Mouse (Mus musculus) forelimb bud, embryonic 11.5 days (tissue): ENCODE measurements around the gene St6galnac3.

Experiments
- DNase-seq: peaks from one replicate; pipeline ENCODE4 v3.0.0-alpha.2; 2012; ENCODE audit warnings: low read depth, low spot score

St6galnac3 gene

DNA sequence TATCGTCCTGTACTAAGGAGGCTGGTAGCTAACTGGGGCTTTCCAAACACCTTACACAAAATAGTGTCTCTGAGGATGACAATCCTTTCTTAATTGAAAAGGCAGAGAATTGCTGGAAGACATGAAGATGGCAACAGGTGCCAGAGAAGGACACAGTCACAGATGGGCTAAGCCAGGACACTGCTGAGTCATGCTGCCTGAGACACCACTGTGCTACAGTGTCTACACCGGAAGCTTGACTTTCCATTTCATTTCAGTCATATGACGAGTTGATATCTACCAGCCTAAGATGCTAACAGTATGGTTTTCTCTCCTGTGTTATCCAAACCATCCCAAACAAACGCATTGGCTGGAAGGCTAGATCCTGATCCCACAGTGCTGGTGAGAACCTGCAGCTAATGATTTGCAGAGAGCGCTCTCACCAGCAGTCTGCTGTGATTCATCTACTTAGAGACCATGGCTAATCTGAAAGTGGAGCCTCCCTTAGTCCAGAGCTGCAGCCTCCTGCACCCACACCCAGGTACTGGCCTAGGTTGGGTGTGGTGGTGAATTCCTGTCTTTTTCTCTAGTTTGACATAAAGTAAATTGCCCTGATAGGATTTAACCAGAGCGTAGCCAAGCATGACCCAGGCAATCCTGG lies 433.4 kb downstream of the St6galnac3 start:
- no peak for DNase-seq

GRCm38 (mm10) chr3:153289971-153290370 lies 435.0 kb downstream of the St6galnac3 start:
- no peak for DNase-seq

GRCm38 (mm10) chr3:153287564-153287963 lies 437.4 kb downstream of the St6galnac3 start:
- no peak for DNase-seq

GRCm38 (mm10) chr3:153287081-153287480 lies 437.9 kb downstream of the St6galnac3 start:
- DNase-seq = no peak

DNA sequence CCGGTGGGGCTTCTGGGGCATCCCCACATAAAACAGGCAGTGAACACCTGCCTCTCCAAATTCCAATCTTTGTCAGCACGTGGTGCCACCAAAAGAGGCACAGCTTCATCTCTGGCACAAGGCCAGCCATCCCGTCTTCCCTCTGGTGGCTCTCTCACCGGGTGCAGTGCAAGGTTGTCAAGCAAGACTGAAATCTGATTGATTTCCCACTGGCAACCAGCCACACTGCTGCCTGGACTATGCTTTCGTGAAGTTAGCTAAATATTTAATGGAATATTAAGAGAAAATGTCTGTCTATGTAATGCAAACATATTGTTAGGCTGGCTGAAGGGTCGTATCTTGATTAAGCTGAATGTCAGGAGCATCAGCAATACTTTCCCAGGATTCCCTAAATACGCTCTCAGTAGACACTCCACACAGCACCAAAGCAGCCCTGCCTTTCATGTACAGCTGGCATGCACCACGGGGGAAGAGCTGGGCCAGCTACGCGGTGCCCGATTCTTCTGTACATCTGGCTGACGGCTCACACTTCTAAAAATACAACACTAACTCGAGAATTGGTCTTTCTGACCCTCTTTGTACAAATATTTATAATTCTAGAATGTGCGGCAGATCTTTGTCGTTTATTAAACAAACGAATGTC lies 442.7 kb downstream of the St6galnac3 start:
- no peak for DNase-seq

DNA sequence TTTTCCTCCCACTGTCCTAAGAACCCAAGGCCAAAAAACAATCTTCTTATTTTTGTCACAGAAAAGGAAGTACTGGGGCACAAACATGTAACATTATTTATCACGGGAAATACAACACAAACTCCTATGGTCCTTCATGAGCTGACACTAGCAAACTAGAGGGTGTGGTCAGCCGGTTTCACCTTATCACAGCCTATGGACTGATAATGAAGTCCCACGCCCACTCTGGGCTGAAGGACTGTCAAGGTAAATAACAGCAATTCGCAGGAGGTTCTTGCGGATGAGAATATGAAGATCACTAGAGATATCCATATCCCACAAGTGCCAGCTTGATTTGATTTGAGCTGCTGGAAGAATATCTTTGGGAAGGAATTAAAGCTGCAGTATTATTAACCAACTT lies 446.7 kb downstream of the St6galnac3 start:
- no peak for DNase-seq

DNA sequence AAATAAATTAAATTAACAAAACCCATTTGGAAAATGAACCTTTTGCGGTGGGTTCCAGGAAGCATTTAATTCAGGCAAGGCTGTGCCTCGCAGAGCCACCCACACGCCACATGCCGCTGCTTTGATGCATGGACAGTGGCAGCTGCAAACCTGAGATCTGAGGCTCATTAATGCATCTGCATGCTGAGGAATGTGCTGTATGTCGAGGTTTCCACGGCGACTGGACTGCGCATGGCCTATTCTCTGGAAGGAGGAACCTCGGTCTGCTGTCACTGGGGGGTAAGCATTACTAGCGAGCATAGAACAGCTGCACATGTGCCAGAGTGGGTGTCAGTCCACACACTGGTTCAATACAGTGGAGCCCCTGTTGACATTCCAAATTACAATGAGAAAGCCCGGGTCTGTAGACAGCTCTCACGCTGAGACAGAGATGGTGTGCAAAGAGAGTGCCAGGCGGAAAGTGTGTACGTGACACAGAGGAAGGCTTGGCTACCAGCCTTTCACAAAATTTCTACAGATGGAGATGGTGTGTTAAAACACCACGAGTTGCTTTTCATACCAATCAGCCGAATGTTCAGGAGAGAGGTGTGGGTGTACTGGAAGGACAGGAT lies 447.5 kb downstream of the St6galnac3 start:
- DNase-seq = peak; percentile 62

DNA sequence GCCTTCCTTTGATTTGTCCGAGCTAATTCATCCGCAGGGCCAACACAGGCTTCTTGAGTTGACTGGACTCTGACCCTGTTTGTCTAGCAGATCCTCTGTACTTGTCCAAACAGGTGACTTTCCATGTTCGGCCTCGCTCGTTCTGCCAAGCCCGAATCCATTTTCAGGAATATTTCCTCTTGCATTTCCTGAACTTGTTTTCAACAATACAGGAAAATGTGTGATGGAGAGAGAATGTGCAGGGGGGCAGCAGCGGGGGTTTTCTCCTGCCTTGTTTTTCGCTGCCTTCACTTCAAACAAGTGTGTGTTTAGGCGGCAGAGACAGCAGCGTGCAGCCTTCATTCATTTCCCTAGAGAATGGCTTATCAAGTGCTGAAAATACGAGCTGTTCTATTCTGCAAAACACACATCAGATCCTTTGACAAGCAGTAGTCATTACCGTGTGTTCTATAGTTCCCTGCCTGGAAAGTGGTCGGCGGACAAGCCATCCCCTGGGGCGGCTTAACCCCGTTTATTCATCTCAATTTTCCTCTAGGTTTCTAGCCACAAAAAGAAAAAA lies 448.1 kb downstream of the St6galnac3 start:
- DNase-seq = no peak

GRCm38 (mm10) chr3:153276101-153276829 lies 448.7 kb downstream of the St6galnac3 start:
- no peak for DNase-seq

DNA sequence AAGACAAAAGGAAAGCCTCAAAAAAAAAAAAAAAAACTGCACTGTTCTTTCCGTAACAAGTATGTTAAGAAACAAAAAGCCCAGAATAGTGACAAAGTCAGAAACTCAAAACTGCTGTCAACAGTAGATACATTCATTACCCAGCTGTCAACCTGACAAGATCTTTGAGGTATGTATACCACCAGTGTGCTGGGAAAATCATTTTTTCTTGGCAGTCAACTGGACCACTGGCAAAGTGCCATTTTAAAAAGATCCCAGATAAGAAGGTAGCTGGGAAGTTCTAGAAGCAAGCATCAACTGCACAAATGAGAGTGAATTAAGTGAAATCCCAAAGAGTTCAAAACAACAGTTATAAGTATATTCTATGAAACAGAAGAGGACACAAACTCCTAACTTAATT lies 452.7 kb downstream of the St6galnac3 start:
- no peak for DNase-seq

GRCm38 (mm10) chr3:153267397-153267796 lies 457.6 kb downstream of the St6galnac3 start:
- DNase-seq = no peak

GRCm38 (mm10) chr3:153261985-153262384 lies 463.0 kb downstream of the St6galnac3 start:
- DNase-seq = no peak

DNA sequence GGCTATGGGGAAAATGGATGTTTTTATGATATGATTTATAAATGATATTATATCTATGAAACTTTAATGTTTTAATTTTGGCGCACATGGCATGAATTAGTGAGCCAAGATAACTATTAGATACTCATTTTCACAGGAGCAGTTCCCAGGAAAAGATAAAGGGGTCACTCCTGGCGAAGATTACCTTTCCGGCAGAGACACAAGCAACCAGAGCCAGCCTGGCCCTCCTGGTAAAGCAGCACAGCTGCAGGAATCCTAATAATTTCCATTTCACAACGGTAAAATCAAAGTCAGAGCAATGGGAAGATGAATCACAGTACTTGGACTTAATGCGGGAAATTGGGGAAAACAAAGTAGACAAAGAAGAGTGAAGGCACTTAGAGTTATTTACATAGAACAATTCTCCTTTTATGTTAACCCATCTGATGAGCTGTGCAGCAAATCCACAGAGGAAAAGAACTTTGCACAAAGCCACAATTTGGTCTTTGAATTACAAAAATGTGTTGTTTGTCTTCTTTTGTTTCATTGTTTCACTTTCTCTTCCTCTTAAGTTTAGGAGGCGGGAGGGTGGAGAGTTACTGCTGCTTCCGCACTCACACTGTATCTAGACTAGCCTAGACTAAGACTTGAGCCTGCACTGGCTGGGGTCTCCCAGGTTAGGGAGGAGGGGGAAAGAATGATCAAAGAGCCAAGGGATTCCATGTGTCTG lies 464.6 kb downstream of the St6galnac3 start:
- no peak for DNase-seq

DNA sequence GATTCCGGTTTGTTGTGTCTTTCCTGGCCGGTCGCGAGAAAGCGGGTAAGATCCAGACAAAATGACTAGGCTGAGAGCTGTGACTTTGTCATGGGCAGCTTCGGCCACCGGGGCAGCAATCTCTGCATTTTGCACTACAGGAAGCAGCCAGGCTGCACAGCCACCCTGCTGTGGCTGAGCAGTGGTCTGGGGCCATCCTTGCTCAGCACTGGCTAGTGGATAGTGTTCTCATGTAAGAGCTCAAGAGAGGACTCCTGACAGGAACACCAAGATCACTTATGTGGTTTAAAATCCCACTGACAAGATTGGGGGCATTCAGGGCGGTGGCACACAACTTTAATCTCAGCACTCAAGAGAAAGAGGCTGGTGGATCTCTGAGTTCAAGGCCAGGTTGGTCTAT lies 469.1 kb downstream of the St6galnac3 start:
- no peak for DNase-seq

DNA sequence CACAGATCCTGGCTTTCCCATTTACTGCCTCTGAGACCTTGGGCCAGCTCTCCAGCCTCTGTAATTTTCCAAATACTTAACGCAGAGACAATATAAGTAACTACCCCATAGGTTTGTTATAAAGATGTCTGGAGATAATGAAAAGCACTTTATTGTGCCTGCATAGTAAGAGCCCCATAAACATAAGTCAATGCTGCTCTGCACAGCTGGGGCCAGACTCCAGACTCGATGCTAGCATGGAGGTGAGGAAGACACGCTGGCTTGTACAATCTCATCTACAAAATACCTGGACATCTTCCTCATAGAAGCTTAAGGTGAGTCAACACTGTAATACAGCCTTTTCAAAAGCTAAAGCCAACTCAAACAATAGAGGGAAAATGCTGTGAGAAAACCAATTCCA lies 473.3 kb downstream of the St6galnac3 start:
- DNase-seq = no peak

- DNase-seq = peak; percentile 89
Measured at GRCm38 (mm10) chr3:153250598-153251257, 474.2 kb downstream of the St6galnac3 start.

GRCm38 (mm10) chr3:153248866-153249265 lies 476.1 kb downstream of the St6galnac3 start:
- no peak for DNase-seq

- DNase-seq = no peak
Measured at GRCm38 (mm10) chr3:153248029-153248428, 476.9 kb downstream of the St6galnac3 start.

DNA sequence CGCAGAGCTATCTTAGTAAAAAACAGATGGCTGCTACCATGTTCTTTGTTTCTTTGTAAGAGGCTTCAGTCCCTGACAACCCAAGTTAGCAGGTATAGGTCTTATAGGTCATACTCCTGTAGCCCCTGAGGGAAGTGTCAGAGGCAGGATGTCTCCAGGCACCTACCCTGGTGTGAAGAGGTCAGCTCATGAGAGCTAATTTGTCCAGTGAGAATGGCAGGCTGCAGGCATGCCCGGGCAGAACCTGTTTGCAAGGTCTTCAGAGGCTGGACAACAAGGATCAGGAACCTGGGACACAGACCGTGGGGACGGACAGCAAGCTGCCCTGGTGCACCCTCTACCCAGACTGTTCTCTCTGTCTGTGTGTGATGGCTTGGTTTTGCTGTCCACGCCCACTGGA lies 482.4 kb downstream of the St6galnac3 start:
- DNase-seq = no peak

GRCm38 (mm10) chr3:153241134-153241533 lies 483.8 kb downstream of the St6galnac3 start:
- no peak for DNase-seq

DNA sequence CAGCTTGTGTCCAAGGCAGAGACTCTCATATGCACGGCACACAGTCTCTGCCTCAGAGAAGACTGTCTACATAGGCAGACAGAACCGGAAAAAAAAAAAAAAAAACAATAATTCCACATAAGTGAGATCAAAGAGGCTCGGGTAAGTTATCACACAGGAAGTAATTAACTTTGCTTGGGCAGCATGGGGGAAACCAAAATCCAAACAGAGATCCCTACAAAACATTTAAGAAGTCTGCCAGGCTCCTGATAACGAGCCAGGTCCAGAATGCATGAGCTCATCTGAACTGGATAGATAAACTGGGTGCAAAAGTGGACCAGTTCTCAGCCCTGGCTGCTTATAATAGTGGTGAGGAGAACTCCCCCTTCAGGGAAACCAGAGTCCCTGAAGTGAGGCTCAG lies 484.6 kb downstream of the St6galnac3 start:
- DNase-seq = no peak
